In genomic region chr1:171501636-171502080, GRCm38 (mm10) we compare ENCODE assay signal across 8 mouse cellular contexts. TPM values are rescaled to one million over a fixed set of nuclear protein-coding genes. Genes with fewer than 3 reads are reported as not detected.
A peak's percentile ranks its signal among the peaks of the same experiment; 100 is the strongest.
DNase-seq lines count a peak whose midpoint lies in the region; ATAC-seq lines count a peak whose summit lies in the region.

No protein-coding gene starts in this region.

- no peaks in the 10 kb centered on the region for H3K9me3 ChIP-seq in hindbrain, embryonic 14.5 days (ENCODE audit: control insufficient read depth, low read length)
- H3K9me3 ChIP-seq in liver, embryonic 13.5 days (replicated peaks) = no peaks in the 10 kb centered on the region
- H3K9me3 ChIP-seq in neural tube, embryonic 13.5 days = 0 out of 2 replicates have a peak, but pooled peaks cover 5% of the 10 kb centered on the region

- 7% methylated on average over 5 of the region's 5 CpGs for WGBS in hindbrain, embryonic 14.5 days
- WGBS in liver, embryonic 13.5 days (ENCODE audit: insufficient replicate concordance) = 8% methylated on average over 5 of the region's 5 CpGs
- 6% methylated on average over 5 of the region's 5 CpGs for WGBS in neural tube, embryonic 13.5 days

- H3K4me1 ChIP-seq in hindbrain, embryonic 14.5 days (replicated peaks; ENCODE audit: control insufficient read depth, insufficient read depth, low read length) = peaks cover 11% of the 10 kb centered on the region; the same call in 1 of the 2 replicates
- H3K4me1 ChIP-seq in liver, embryonic 13.5 days (replicated peaks) = peaks cover 24% of the 10 kb centered on the region
- peaks cover 30% of the 10 kb centered on the region for H3K4me1 ChIP-seq in neural tube, embryonic 13.5 days (replicated peaks)

- peak overlapping the region; percentile 79 for H3K4me2 ChIP-seq in hindbrain, embryonic 14.5 days (replicated peaks)
- peak overlapping the region; percentile 24 for H3K4me2 ChIP-seq in liver, embryonic 13.5 days
- peak overlapping the region; percentile 62 for H3K4me2 ChIP-seq in neural tube, embryonic 13.5 days

- DNase-seq in CD4-positive, CD25-positive, alpha-beta regulatory T cell, adult 2 months (ENCODE audit: low read depth, low spot score) = peak; percentile 67
- peak; percentile 76 for DNase-seq in MN1 (ENCODE audit: low spot score)
- peak; percentile 15 for DNase-seq in fibroblast of lung, adult 2 months (ENCODE audit: low read depth)
- DNase-seq in hindbrain, embryonic 14.5 days (ENCODE audit: low spot score) = peak; percentile 61
- no peak for DNase-seq in liver, embryonic 13.5 days

- H3K27me3 ChIP-seq in hindbrain, embryonic 14.5 days (ENCODE audit: control insufficient read depth, insufficient read depth, low read length) = no peaks in the 10 kb centered on the region
- H3K27me3 ChIP-seq in liver, embryonic 13.5 days = no peaks in the 10 kb centered on the region
- H3K27me3 ChIP-seq in neural tube, embryonic 13.5 days = no peaks in the 10 kb centered on the region

- H3K4me3 ChIP-seq in hindbrain, embryonic 14.5 days (replicated peaks; ENCODE audit: low read length) = no peak overlapping the region
- H3K4me3 ChIP-seq in liver, embryonic 13.5 days (replicated peaks) = no peak overlapping the region
- peak overlapping the region; percentile 8; the same call in 1 of the 2 replicates for H3K4me3 ChIP-seq in neural tube, embryonic 13.5 days

- peak overlapping the region; percentile 28; the same call in 1 of the 2 replicates for H3K9ac ChIP-seq in hindbrain, embryonic 14.5 days
- H3K9ac ChIP-seq in liver, embryonic 13.5 days = peak overlapping the region; percentile 20; the same call in 1 of the 2 replicates
- no peak overlapping the region for H3K9ac ChIP-seq in neural tube, embryonic 13.5 days

- ATAC-seq in CD4-positive, CD25-positive, alpha-beta regulatory T cell, adult 4 months = no peak
- ATAC-seq in hindbrain, embryonic 14.5 days (ENCODE audit: low FRiP score) = no peak
- ATAC-seq in liver, embryonic 13.5 days (ENCODE audit: low read depth) = no peak
- no peak for ATAC-seq in neural tube, embryonic 13.5 days (ENCODE audit: low read depth)
- no peak for ATAC-seq in erythroblast, adult 5-6 weeks (replicated peaks; ENCODE audit: low FRiP score, poor library complexity, severe bottlenecking)

- no peaks in the 10 kb centered on the region for H3K36me3 ChIP-seq in hindbrain, embryonic 14.5 days (replicated peaks; ENCODE audit: control insufficient read depth, insufficient read depth)
- H3K36me3 ChIP-seq in liver, embryonic 13.5 days = no peaks in the 10 kb centered on the region
- H3K36me3 ChIP-seq in neural tube, embryonic 13.5 days = 0 out of 2 replicates have a peak, but pooled peaks cover 7% of the 10 kb centered on the region

- peak overlapping the region; percentile 68 for H3K27ac ChIP-seq in hindbrain, embryonic 14.5 days
- peak overlapping the region; percentile 75 for H3K27ac ChIP-seq in liver, embryonic 13.5 days
- H3K27ac ChIP-seq in neural tube, embryonic 13.5 days (replicated peaks) = peak overlapping the region; percentile 77

RNA-seq across cellular contexts. Expression of gene Alyref2, which starts 1.6 kb away (rescaled TPM):
- polyA plus RNA-seq in CD4-positive, CD25-positive, alpha-beta regulatory T cell, adult 4 months (2017; shearing (Covaris generic)) = 10 to 100 TPM; 10.5 to 11.7 TPM
- 23.0 and 29.8 TPM in 2 replicates for polyA plus RNA-seq in hindbrain, embryonic 14.5 days (2014; fragmentation: Nextera tagmentation; extraction: Ambion mirVana)
- polyA plus RNA-seq in liver, embryonic 13.5 days (2015; fragmentation: Nextera tagmentation; extraction: Ambion mirVana) = 3.5 and 3.7 TPM in 2 replicates
- 28.5 and 28.6 TPM in 2 replicates for polyA plus RNA-seq in neural tube, embryonic 13.5 days (2015; fragmentation: Nextera tagmentation; extraction: Ambion mirVana)
- 0.84 and 4.8 TPM in 2 replicates for total RNA-seq in erythroblast, adult 5-6 weeks (2015; ENCODE audit: low replicate concordance)
- 0.60 and 1.4 TPM in 2 replicates for total RNA-seq in erythroblast, adult 5-6 weeks (2017; ENCODE audit: low replicate concordance)

RNA-seq across cellular contexts. Expression of gene Itln1, which starts 33.4 kb away (rescaled TPM):
- polyA plus RNA-seq in CD4-positive, CD25-positive, alpha-beta regulatory T cell, adult 4 months (2017; shearing (Covaris generic)) = not detected
- not detected in 2 replicates for polyA plus RNA-seq in hindbrain, embryonic 14.5 days (2014; fragmentation: Nextera tagmentation; extraction: Ambion mirVana)
- polyA plus RNA-seq in liver, embryonic 13.5 days (2015; fragmentation: Nextera tagmentation; extraction: Ambion mirVana) = not detected in 2 replicates
- not detected in 2 replicates for polyA plus RNA-seq in neural tube, embryonic 13.5 days (2015; fragmentation: Nextera tagmentation; extraction: Ambion mirVana)
- total RNA-seq in erythroblast, adult 5-6 weeks (2015; ENCODE audit: low replicate concordance) = not detected in 2 replicates
- total RNA-seq in erythroblast, adult 5-6 weeks (2017; ENCODE audit: low replicate concordance) = not detected in 2 replicates

RNA-seq across cellular contexts. Expression of gene Cd244a, which starts 57.3 kb away (rescaled TPM):
- polyA plus RNA-seq in CD4-positive, CD25-positive, alpha-beta regulatory T cell, adult 4 months (2017; shearing (Covaris generic)) = 1 to 10 TPM in 1 of 2 experiments, under 1 TPM in 1; 0.55 to 1.3 TPM
- polyA plus RNA-seq in hindbrain, embryonic 14.5 days (2014; fragmentation: Nextera tagmentation; extraction: Ambion mirVana) = not detected in 2 replicates
- 0.37 and 0.46 TPM in 2 replicates for polyA plus RNA-seq in liver, embryonic 13.5 days (2015; fragmentation: Nextera tagmentation; extraction: Ambion mirVana)
- not detected in 2 replicates for polyA plus RNA-seq in neural tube, embryonic 13.5 days (2015; fragmentation: Nextera tagmentation; extraction: Ambion mirVana)
- total RNA-seq in erythroblast, adult 5-6 weeks (2015; ENCODE audit: low replicate concordance) = 2.3 and 3.1 TPM in 2 replicates
- total RNA-seq in erythroblast, adult 5-6 weeks (2017; ENCODE audit: low replicate concordance) = 5.2 and 8.3 TPM in 2 replicates

Comparison
In these comparisons a context has a peak if more than half of its experiments do, and no peak if none do; other contexts are left out.
1. H3K4me2 ChIP-seq: peak in every context shown above with its lines; median percentile 79 in hindbrain, embryonic 14.5 days; 62 in neural tube, embryonic 13.5 days; 24 in liver, embryonic 13.5 days.